20 mouse cellular contexts compared by ENCODE assay signal in the genomic region with DNA sequence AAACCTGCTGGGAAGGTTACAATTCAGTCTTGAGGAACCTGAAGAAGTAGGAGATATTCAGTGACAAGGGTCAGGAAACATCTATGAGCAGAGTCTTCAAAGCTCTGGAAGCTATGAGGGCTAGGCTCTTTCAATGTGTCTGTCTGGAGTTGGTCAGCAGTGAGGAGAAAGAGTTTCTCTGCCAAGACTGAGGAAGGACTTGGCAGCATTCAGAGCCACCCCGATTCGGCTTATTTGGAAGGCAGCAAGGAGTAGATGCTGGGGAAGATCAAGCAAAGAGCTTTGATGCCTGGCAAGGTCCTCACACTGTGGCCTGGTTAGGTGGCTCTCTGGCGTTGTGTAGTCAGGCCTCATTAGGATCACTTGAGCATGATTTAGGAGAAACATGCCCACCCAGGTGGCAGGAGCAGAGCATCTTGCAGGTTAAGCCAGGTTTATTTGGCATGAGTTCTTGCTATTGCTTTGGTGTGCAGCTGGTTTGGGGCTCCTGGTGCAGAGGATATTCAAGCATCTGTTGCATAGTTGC.
DNase-seq lines count a peak whose midpoint lies in the region; ATAC-seq and TF ChIP-seq lines count a peak whose summit lies in the region.
"Had no signal": no experiment of that assay in that cellular context is flagged by ENCODE, and none has a peak within 500 bp of the region (broad histone marks: within the 10 kb centered on the region; RNA-seq: fewer than 3 reads in every experiment).

No protein-coding gene starts in this region.

- no peak for TF ChIP-seq POLR2A in lung, adult 2 months (IDR thresholded peaks at IDR 0.05; ENCODE audit: borderline replicate concordance, extremely low read depth, low read depth, low read length)

- no peaks in the 10 kb centered on the region for H3K4me1 ChIP-seq in lung, adult 2 months (ENCODE audit: control insufficient read depth, insufficient read depth, low read length)
- H3K4me1 ChIP-seq: embryonic facial prominence, embryonic 12.5 days; hindbrain, embryonic 12.5 days; lung, embryonic 15.5 days; megakaryocyte, embryonic 14.5 days; neural tube, embryonic 12.5 days had no signal

- DNase-seq in cerebellum, adult 11 months: no peak
- peak; percentile 1 for DNase-seq in heart, postnatal 4 days
- no peak for DNase-seq in heart, adult 18-20 months
- DNase-seq in right cerebral cortex, adult 18-20 months: peak; percentile 33
- DNase-seq in right cerebral cortex, postnatal 36 days (ENCODE audit: low spot score in 2 of 2): no peak
- DNase-seq in lung, adult 2 months: no peak
- DNase-seq: adrenal gland, postnatal 14 days; forebrain, postnatal 0 days; kidney, adult 8-10 months; kidney, postnatal 10 days; lung, postnatal 36 days; midbrain, embryonic 14.5 days; thymus, adult 18-20 months; thymus, postnatal 36 days had no signal

- no peak overlapping the region for H3K4me3 ChIP-seq in lung, adult 2 months (replicated peaks; ENCODE audit: extremely low read depth, low read depth, low read length)
- H3K4me3 ChIP-seq: embryonic facial prominence, embryonic 12.5 days; hindbrain, embryonic 12.5 days; lung, embryonic 15.5 days; megakaryocyte, embryonic 14.5 days; neural tube, embryonic 12.5 days had no signal

- WGBS in lung, adult 2 months: 61% methylated on average over 3 of the region's 3 CpGs

- peak; percentile 60 for ATAC-seq in cerebellum, adult (ENCODE audit: insufficient number of reproducible peaks, low FRiP score, low TSS enrichment)
- ATAC-seq: forebrain, postnatal 0 days had no signal

- TF ChIP-seq CTCF in lung, adult 2 months (IDR thresholded peaks at IDR 0.05; ENCODE audit: insufficient read depth, low read length): no peak

Comparison
In these comparisons a context has a peak if more than half of its experiments do, and no peak if none do; other contexts are left out.
1. DNase-seq: peak in heart, postnatal 4 days (single experiment) and right cerebral cortex, adult 18-20 months (single experiment); none in cerebellum, adult 11 months (single experiment), heart, adult 18-20 months (0 of 2), right cerebral cortex, postnatal 36 days (0 of 2) and lung, adult 2 months (single experiment).